Mouse (Mus musculus) forebrain, embryonic 10.5 days (tissue): ENCODE measurements around the gene Tob2. TPM values are rescaled to one million over a fixed set of nuclear protein-coding genes. Genes with fewer than 3 reads are reported as not detected.

Experiments
- DNase-seq: peaks from one replicate; pipeline ENCODE4 v3.0.0-alpha.2; 2017; ENCODE audit warnings: low spot score; ENCODE audit errors: extremely low spot score
- H3K27ac ChIP-seq: fragments of 300-500 bp; sonication (generic); 2 replicates; pipeline ENCODE4 v1.5.1; 2016; ENCODE audit warnings: mild to moderate bottlenecking
- H3K27me3 ChIP-seq: fragments of 300-500 bp; sonication (generic); 2 replicates; pipeline ENCODE4 v1.6.1; 2016; ENCODE audit warnings: mild to moderate bottlenecking; ENCODE audit not compliant: poor library complexity, severe bottlenecking
- H3K36me3 ChIP-seq: fragments of 300-500 bp; sonication (generic); replicated peaks from 2 replicates; pipeline ENCODE4 v1.6.1; 2016; ENCODE audit warnings: mild to moderate bottlenecking, moderate library complexity
- H3K4me1 ChIP-seq: fragments of 300-500 bp; sonication (generic); 2 replicates; pipeline ENCODE4 v1.6.1; 2016
- H3K4me3 ChIP-seq: fragments of 300-500 bp; sonication (generic); 2 replicates; pipeline ENCODE4 v1.5.1; 2016; ENCODE audit warnings: mild to moderate bottlenecking, moderate library complexity
- H3K9me3 ChIP-seq: fragments of 300-500 bp; sonication (generic); 2 replicates; pipeline ENCODE4 v1.6.1; 2016; ENCODE audit warnings: mild to moderate bottlenecking, moderate library complexity
- WGBS: fragments of 180-500 bp; shearing (Covaris S2); methylation state at CpG from one replicate; pipeline ENCODE4 v1.1.7; 2016; 5-methylcytosine and 5-hydroxymethylcytosine counted together
- polyA plus RNA-seq: library from polyadenylated mRNA; unstranded; fragments of >200 nt; fragmentation: Nextera tagmentation; extraction: Ambion mirVana; gene quantifications from 2 replicates; pipeline ENCODE4 v1.2.1, GENCODE M21; 2016

Gene Tob2
- polyA plus RNA-seq, 1 experiment from 2014 or later: 20.3 TPM

DNA sequence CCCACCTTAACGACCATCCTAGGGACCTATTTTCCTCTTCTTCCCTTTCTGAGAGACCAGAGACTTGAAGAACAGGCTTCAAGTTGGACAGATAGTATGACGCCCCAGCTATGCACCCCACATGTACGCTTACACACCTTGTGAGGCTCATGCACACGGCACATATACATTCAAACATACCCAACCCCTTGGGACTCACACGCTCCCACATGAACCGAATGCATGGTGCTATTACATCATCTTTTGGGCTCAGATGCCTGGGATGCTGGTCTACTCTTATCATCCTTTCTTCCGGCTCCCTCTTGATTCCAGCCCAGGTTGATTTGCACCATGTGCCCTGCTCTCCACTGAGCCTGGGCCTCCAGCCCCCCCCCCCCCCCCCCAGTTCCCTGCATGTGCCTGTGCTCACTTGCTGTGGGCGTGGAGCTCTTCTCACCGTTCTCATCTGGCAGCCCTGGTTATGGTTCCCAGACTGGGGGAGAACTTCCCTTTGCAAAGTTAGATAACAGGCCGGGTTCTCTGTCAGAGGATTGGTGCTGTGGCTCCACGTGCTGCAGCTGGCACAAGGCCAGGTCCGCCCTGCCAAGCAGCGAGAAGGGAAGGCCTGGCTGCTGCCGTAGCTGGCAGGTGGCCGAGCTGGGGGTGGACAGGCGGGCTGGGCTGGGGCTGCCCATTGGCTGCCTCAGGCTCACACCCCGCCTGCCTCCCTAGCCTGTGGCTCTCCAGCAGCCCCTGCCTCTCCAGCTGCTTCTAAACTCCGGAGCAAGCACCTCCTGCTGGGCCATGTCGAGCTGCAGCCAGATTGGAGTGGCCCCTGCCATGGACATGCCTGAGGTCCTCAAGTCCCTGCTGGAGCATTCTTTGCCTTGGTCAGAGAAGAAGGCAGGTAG is 56.4 kb downstream of the Tob2 start, which contains the start of gene Tef:
TSS of gene Tef (plus strand) at position 421 of the 890 bp plus-strand sequence.
- H3K9me3 ChIP-seq: no peaks in the 10 kb centered on the region
- peak; percentile 65 for DNase-seq
- peaks cover 33% of the 10 kb centered on the region for H3K4me1 ChIP-seq
- WGBS: 32% methylated on average over 19 of the region's 19 CpGs
- H3K36me3 ChIP-seq: 0 out of 2 replicates have a peak, but pooled peaks cover 7% of the 10 kb centered on the region
- H3K27me3 ChIP-seq: peaks cover 26% of the 10 kb centered on the region
- H3K27ac ChIP-seq: peak within 1 kb of the TSS; percentile 75
- H3K4me3 ChIP-seq: peak within 1 kb of the TSS; percentile 41

DNA sequence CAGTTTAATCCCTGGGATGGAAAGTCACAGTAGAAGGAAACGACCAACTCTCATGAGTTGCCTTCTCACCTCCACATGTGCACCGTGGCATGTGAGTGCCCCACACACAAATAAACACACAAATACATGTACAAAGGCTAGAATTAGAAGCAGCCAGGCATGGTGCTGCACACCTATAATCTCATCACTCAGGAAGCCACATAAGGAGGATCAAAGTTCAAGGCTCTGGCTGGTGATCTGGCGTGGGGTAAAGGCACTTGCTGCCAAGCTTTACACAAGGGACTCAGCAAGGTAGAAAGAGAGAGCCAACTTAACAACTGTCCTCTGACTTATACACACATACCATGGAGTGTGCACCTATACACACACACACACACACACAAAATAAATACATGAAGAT is 58.2 kb downstream of the Tob2 start:
- H3K27me3 ChIP-seq: peaks cover 26% of the 10 kb centered on the region
- no peaks in the 10 kb centered on the region for H3K9me3 ChIP-seq
- no peak overlapping the region for H3K4me3 ChIP-seq
- DNase-seq: no peak
- H3K4me1 ChIP-seq: peaks cover 26% of the 10 kb centered on the region
- WGBS: 84% methylated on average over 3 of the region's 3 CpGs
- H3K27ac ChIP-seq: no peak overlapping the region
- H3K36me3 ChIP-seq: peaks cover 14% of the 10 kb centered on the region

DNA sequence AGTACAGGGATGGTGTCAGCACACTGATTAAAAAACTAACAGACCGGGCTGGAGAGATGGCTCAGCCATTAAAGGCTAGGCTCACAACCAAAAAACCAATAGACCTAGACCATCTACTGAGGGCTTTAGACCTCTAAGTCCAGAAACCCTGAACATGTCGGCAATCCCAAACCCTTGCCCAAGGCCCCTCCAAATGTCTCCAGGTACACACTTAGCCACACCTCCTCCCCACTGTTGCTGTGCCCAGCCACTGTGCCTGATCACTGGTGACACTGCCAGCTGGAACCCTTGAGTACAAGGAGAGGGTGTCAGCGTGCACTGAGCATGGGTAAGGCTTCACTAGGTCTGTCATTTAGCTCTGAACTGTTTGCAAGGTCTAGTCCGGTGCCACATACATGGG is 60.2 kb downstream of the Tob2 start:
- DNase-seq: no peak
- WGBS: 89% methylated on average over 4 of the region's 4 CpGs
- Histone ChIP-seq H3K9me3 (no peaks in the 10 kb centered on the region), H3K27ac (no peak overlapping the region), H3K4me3 (no peak overlapping the region), H3K4me1 (peaks cover 16% of the 10 kb centered on the region), H3K27me3 (peaks cover 16% of the 10 kb centered on the region), H3K36me3 (peaks cover 33% of the 10 kb centered on the region)

Other genes with a start within 250 kb of the Tob2 start
- 51.4 and 53.1 TPM in 2 replicates for gene L3mbtl2, start 194.9 kb downstream of the Tob2 start, polyA plus RNA-seq
- gene Chadl, start 161.5 kb downstream of the Tob2 start, polyA plus RNA-seq: 2.3 and 2.4 TPM in 2 replicates
- 43.4 and 44.3 TPM in 2 replicates for gene Zc3h7b, start 113.7 kb downstream of the Tob2 start, polyA plus RNA-seq
- 196 and 198 TPM in 2 replicates for gene Rangap1, start 113.3 kb downstream of the Tob2 start, polyA plus RNA-seq
- 13.5 and 13.7 TPM in 2 replicates for gene Tef, start 56.4 kb downstream of the Tob2 start, polyA plus RNA-seq
- 255 and 271 TPM in 2 replicates for gene Phf5a, start 13.1 kb upstream of the Tob2 start, polyA plus RNA-seq
- gene Aco2, start 13.5 kb upstream of the Tob2 start, polyA plus RNA-seq: 147 and 148 TPM in 2 replicates
- gene Polr3h, start 67.4 kb upstream of the Tob2 start, polyA plus RNA-seq: 84.0 and 90.8 TPM in 2 replicates
- 9.2 and 10.7 TPM in 2 replicates for gene Csdc2, start 78.0 kb upstream of the Tob2 start, polyA plus RNA-seq
- 37.1 and 39.3 TPM in 2 replicates for gene Pmm1, start 102.1 kb upstream of the Tob2 start, polyA plus RNA-seq
- not detected in 2 replicates for gene 1700029P11Rik, start 121.7 kb upstream of the Tob2 start, polyA plus RNA-seq
- gene Xrcc6, start 129.0 kb upstream of the Tob2 start, polyA plus RNA-seq: 90.8 and 94.9 TPM in 2 replicates
- 35.2 and 36.5 TPM in 2 replicates for gene Desi1, start 175.1 kb upstream of the Tob2 start, polyA plus RNA-seq
- 386 and 402 TPM in 2 replicates for gene Snu13, start 188.8 kb upstream of the Tob2 start, polyA plus RNA-seq
- not detected in 2 replicates for gene 4930407I10Rik, start 200.4 kb upstream of the Tob2 start, polyA plus RNA-seq
- gene Mei1, start 211.2 kb upstream of the Tob2 start, polyA plus RNA-seq: 0.06 and 0.11 TPM in 2 replicates